Mouse (Mus musculus): ENCODE measurements around the gene Tbc1d12. TPM values are rescaled to one million over a fixed set of nuclear protein-coding genes. Genes with fewer than 3 reads are reported as not detected.

Tbc1d12 gene
- total RNA-seq, 4 experiments from 2014 or later, result 12.1 to 14.5 (median 13.2) TPM

DNA sequence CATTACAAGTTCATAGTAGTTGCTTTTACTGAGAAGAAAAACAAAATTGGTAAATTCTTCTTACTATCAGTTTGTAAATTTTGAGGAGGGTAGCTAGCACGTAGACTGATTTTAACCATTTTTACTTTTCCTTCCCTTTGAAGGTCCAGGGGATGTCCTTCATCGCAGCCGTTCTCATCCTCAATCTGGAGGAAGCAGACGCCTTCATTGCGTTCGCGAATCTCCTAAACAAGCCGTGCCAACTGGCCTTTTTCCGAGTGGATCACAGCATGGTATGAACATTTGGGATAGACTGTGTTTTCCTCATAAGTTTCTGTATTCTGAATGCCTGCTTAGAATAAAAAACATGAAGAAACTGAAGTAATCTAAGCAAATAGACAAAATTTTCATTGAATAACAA, 77.4 kb downstream of the Tbc1d12 start:
- no peak for DNase-seq (ENCODE audit: low spot score in 2 of 2)

DNA sequence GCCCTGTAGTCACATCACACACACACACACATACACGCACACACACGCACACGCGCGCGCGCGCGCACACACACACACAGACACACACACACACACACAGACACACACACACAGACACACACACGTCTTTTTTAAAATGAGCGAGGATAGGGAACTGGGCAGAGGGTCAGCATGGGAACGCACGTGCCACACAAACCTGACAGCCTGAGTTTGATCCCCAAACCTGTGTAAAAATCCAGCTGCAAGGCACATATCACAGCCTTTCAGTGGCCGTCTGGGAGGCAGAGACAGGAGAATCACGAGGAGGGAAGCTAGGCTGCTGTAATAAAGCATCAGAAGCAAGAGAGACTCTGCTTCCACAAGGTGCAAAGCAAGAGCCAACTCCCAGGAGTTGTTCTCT, 78.5 kb downstream of the Tbc1d12 start:
- no peak for DNase-seq (ENCODE audit: low spot score in 2 of 2)

DNA sequence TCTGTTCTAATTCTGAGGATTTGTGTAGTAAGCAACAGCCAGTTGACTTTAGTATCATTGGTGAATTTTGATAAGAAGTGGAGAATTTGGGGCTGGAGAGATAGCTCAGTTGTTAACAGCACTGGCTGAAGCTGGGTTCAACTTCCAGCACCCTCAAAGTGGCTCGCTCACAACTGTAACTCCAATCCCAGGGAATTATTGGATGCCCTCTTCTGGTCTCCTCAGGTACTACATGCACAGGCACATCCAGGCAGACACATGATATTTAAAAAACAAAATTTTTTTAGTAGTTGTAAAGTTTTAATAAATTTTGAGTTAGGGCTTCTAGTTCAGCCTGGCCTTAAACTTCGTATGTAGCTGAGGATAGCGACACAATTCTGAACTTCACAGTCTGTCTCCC, 79.3 kb downstream of the Tbc1d12 start:
- DNase-seq (ENCODE audit: low spot score in 2 of 2), result no peak

DNA sequence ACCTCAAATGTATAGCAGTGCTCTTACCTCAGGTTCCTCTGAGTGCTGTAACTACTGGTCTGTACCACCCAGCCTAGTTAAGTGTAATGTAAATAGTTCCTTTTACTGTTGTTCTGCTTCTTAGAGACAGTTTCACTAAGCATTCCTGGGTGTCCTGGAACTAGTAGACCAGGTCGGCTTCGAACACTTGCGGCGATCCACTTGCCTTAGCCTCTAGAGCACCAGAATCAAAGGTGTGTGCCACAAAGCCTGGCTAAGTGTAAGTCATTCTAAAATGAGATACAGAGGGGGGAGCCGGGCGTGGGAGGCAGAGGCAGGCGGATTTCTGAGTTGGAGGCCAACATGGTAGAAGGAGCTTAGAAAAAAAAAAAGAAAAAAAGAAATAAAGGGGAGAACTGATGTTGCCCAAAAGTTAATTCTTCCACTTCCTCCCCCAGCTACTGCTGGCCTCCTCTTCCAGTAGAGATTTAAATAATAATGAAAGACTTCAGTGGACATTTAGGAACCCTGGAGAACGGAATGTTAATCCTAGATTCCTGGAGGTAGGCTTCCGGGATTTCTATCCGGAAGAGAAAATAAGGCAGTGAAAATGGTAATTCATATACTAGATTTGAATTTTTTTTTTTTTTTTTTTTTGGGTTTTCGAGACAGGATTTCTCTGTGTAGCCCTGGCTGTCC, 92.2 kb downstream of the Tbc1d12 start:
- no peak for DNase-seq (ENCODE audit: low spot score in 2 of 2)

DNA sequence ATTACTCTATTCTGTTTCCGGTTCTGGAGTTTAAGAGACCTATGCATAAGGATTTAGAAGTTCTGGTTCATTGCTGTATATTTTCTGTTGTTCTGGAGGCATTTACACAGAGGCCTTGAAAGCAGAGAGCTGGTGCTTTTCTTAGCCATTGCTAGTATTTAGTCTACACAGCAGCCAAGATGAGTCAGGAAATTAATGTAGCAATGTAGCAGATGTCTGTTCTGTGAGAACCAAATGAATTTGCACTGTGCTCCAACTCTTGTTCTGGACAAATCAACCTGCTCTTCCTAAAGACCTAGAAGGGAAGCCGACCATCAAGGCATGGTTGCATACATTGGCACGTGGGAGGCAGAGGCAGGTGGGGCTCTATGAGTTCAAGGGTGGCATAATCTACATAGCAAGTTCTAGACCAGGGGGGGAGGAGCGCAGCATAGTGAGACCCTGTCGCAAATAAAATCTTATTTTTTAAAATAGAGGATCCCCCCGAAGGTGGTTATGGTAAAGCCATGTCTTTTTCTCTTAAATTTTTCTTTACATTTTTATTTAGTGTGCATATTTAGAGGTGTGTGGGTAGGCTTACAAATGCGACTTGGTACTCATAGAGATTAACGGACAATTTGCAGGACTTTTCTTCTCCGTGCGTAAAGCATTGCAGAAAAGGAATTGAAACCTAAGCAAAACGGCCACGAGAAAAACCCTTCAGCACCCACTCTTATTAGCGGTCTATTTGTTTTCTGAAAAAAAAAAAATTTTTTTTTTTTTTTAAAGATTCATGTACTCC, 93.3 kb downstream of the Tbc1d12 start:
- peak in 1 of 2 experiments; percentile 23 for DNase-seq (ENCODE audit: low spot score in 2 of 2)

DNA sequence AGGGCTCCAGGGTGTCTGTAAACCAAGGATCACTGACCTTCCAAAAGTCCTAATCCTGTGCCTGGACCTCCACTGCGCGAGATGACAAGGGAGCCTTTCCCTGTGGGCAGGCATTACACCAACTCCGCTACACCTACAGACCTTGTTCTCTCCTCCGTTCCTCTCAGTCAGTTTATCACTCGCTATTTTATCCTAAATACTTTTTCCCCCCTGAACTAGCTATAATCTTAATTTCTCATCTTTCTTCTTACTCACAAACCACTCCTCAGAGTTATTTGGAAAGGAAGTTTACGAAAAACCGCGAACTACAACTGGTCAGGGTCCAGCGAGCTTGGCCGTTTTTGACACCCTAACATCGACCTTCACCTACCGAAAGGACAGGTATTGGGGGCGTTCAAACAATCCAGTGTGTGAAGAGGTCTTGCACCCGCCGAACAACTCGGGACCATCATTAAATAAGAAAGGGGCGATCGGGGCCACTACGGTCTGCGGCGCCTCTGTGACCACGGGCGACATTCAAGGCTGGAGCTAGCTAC, 93.9 kb downstream of the Tbc1d12 start:
- DNase-seq (ENCODE audit: low spot score in 2 of 2), result peak in 1 of 2 experiments; percentile 42

DNA sequence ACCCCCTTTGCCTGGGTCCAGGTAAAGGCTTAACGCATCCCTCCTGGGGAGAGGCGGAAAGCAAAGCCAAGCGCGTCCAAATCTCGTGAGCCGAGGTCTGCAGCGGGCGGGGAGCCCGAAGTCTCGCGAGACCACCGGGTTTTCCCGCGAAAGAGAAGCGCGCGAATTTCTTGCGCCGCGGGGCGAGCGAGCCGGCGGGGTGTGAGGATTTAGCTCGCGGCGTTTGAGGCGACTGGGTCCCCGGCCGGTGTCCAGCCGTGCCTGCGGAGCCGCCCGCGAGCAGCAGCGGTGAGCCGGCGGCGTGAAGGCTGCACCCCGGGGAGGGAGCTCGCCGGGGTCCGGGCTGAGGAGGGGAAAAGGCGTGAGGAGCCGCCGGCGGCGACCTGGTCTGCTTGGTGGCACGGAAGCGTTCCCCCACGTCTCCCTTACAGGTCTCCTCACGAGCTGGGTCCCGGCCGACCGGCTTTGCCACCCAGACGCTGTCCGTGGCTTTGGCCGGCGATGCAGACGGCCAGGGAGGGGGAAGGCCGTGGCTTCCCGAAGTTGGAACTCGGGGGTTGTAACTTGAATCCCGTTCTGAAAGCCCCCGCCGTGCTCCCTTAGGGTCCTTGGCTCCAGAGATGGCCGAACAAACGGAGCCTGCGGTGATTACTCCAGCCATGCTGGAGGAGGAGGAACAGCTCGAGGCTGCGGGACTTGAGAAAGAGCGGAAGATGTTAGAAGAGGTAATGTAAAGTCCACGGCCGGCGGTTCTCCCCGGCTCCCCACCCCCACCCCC, 94.6 kb downstream of the Tbc1d12 start, which contains the start of gene Hells:
Gene Hells, plus strand, starts transcription at position 128 of the 778 bp plus-strand sequence.
- peak in 1 of 2 experiments; percentile 34 for DNase-seq (ENCODE audit: low spot score in 2 of 2)

DNA sequence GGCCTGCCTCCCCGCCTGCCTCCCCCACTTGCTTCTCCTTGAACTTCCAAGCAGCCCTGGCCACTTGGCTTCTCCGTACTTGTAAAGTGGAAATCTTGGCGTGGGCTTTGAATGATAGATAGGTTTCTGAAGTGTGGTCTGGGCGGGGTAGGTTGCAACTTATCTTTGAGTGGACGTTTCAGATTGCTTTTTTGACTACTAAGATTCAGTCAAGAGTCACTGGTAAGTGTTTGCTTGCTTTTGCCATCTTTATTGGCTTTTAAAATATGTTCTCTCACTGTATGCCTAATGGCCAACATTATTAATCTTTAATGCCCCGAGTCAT, 95.1 kb downstream of the Tbc1d12 start:
- DNase-seq (ENCODE audit: low spot score in 2 of 2), result no peak

DNA sequence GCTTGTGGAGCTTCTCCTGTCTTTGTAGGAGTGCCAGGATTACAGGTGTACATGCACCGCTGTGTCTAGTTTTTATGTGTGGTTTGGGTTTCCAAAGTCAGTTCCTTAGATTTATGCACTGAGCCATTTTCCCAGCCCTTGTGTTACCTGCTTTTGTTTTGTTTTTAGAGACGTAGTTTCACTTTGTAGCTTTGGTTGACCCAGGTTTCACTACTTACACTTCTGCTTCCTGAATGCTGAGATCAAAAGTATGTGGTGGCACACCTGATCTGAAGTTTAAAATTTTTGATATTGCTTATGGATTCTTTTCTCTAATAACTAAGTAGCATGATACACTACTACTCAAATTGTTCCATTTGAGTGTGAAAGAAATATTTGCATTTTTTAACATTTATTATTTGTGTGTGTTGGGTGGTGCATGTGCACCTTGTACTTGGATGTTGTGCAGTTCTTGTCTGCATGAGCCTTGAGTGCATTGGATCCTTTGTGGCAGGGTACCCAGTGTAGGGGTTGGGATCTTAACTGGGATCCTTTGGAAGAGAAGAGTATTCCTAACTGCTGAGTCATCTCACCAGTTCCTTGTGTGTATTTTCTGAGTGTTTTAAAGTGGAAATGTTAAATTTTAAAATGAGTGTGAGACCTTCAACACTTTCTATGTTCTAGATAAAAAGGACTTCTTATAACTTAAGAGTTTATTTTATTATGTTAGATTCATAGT, 108.4 kb downstream of the Tbc1d12 start:
- no peak for DNase-seq (ENCODE audit: low spot score in 2 of 2)

Other genes with a start within 250 kb of the Tbc1d12 start
- gene Noc3l, start 17.3 kb upstream of the Tbc1d12 start, total RNA-seq (2022), result 10 to 100 TPM; 11.8 to 14.1 (median 12.6) TPM
- gene Hells, start 94.3 kb downstream of the Tbc1d12 start, total RNA-seq (2022), result 1 to 10 TPM; 3.3 to 4.4 (median 4.0) TPM
- under 1 TPM in 3 of 4 experiments, not detected in 1; 0.21 to 0.56 (median 0.23) TPM for gene Cyp2c55, start 170.4 kb downstream of the Tbc1d12 start, total RNA-seq (2022)
- under 1 TPM in 3 of 4 experiments, not detected in 1; 0.19 to 0.32 (median 0.30) TPM for gene Cyp2c65, start 224.4 kb downstream of the Tbc1d12 start, total RNA-seq (2022)

Measured in left cerebral cortex, adult 8-10 months (tissue).